Mouse (Mus musculus): ENCODE data around the gene Syde2. TPM values are rescaled to one million over a fixed set of nuclear protein-coding genes. Genes with fewer than 3 reads are reported as not detected.
"Not testable (repeated sequence)": the region's sequence is repeated elsewhere in the genome, so short reads cannot be mapped to it uniquely, and the experiment has no call there.

Gene Syde2
- total and polyA plus RNA-seq, 3 experiments: 7.5 to 15.8 (median 13.8) TPM

DNA sequence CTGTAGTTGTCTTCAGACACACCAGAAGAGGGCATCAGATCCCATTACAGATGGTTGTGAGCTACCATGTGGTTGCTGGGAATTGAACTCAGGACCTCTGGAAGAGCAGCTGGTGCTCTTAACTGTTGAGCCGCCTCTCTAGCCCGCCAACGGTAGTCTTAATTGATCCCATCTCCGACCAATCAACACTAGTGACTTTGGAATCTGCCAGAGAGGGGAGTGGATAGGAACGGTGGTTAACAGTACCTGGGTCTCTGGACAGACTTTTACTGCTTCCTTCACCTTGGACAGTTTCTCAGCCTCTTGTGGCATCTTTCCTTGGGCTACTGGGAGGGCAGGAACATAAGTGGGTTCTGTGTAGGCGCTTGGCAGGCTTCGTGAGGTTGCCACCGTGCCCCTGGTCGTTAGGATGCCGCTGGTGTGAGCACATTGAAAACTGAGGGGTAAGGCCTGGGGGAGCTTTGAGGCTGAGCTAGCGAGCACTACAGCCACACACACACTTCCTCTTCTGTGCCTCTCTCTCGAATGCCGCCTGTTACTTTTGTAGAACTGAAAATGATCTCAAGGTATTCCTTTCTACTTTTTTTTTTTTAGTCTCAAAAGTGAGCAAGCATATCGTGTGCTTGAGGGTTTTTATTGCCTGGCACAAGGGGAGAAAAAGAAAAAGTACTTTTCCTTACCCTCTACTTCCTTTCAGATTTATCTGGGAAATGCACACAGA is 6.0 kb downstream of the Syde2 start:
- H3K9ac ChIP-seq (ENCODE audit: low read depth, low read length): no peak overlapping the region
- H3K36me3 ChIP-seq (ENCODE audit: control insufficient read depth, insufficient read depth, low read length): no peaks in the 10 kb centered on the region; the same call in 1 of the 2 replicates
- no peak overlapping the region for H3K4me3 ChIP-seq
- TF ChIP-seq EP300 (IDR thresholded peaks at IDR 0.05; ENCODE audit: insufficient read depth, low read depth, low read length): no peak
- TF ChIP-seq CTCF (IDR thresholded peaks at IDR 0.05): no peak
- TF ChIP-seq POLR2A (IDR thresholded peaks at IDR 0.05; ENCODE audit: insufficient read depth, low read depth, low read length): no peak
- no peaks in the 10 kb centered on the region for H3K27me3 ChIP-seq (ENCODE audit: control insufficient read depth, insufficient read depth, low read length)
- intact Hi-C loops (cut with DNase I): no loop called here
- WGBS: 68% methylated on average over 14 of the region's 14 CpGs
- H3K27ac ChIP-seq: no peak overlapping the region; the same call in 1 of the 2 replicates
- H3K4me1 ChIP-seq (ENCODE audit: control insufficient read depth, insufficient read depth, low read length): no peaks in the 10 kb centered on the region; the same call in none of the 2 replicates
- no peaks in the 10 kb centered on the region for H3K79me2 ChIP-seq (replicated peaks; ENCODE audit: control insufficient read depth, insufficient read depth, low read length)
- DNase-seq: no peak

DNA sequence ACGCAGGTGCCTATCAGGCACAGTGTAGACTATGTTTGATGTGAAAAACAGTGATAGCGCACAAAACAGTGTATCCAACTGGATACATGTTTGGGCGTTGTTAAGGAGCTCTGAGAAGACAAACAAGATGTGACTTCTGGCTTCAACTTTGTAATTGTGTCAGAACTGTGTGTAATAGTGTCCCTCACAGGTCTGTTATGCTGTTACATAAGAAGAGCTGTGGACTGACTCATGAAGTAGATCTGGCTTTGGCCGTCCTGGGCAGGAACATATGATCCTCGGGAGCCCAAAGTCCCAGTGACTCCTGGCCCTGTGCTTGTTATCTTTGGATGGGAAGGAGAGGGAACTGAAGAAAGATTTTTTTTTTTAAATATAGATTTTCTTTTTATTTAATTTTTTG is 7.8 kb downstream of the Syde2 start:
- DNase-seq: peak in 1 of 2 experiments; percentile 45
- Histone ChIP-seq H3K36me3 (ENCODE audit: control insufficient read depth, insufficient read depth, low read length) (no peaks in the 10 kb centered on the region; the same call in 1 of the 2 replicates), H3K4me1 (ENCODE audit: control insufficient read depth, insufficient read depth, low read length) (no peaks in the 10 kb centered on the region; the same call in none of the 2 replicates), H3K9ac (ENCODE audit: low read depth, low read length) (no peak overlapping the region), H3K27me3 (ENCODE audit: control insufficient read depth, insufficient read depth, low read length) (no peaks in the 10 kb centered on the region), H3K4me3 (no peak overlapping the region), H3K79me2 (replicated peaks; ENCODE audit: control insufficient read depth, insufficient read depth, low read length) (no peaks in the 10 kb centered on the region), H3K27ac (peak overlapping the region; percentile 38)
- no peak for TF ChIP-seq POLR2A (IDR thresholded peaks at IDR 0.05; ENCODE audit: insufficient read depth, low read depth, low read length)
- TF ChIP-seq CTCF (IDR thresholded peaks at IDR 0.05): no peak
- 0 out of 2 replicates have a peak, but pooled peaks have one; percentile 33 for TF ChIP-seq EP300 (IDR thresholded peaks at IDR 0.05; ENCODE audit: insufficient read depth, low read depth, low read length)
- intact Hi-C loops (cut with DNase I): no loop called here
- WGBS: 40% methylated on average over 5 of the region's 5 CpGs

- H3K4me1 ChIP-seq (ENCODE audit: control insufficient read depth, insufficient read depth, low read length); H3K79me2 ChIP-seq (replicated peaks; ENCODE audit: control insufficient read depth, insufficient read depth, low read length); H3K27me3 ChIP-seq (ENCODE audit: control insufficient read depth, insufficient read depth, low read length); H3K4me3 ChIP-seq; H3K36me3 ChIP-seq (ENCODE audit: control insufficient read depth, insufficient read depth, low read length); DNase-seq; intact Hi-C loops (cut with DNase I); H3K9ac ChIP-seq (ENCODE audit: low read depth, low read length); H3K27ac ChIP-seq: not testable (repeated sequence)
- 55% methylated on average over 5 of the region's 5 CpGs for WGBS
These were observed 8.9 kb downstream of the Syde2 start for GRCm38 (mm10) chr3:145996539-145996938.

- DNase-seq: no peak
- intact Hi-C loops (cut with DNase I): loop anchor here (5.0 kb wide), 1 partner anchor 52 kb away; no protein-coding TSS in a partner anchor
- H3K27ac ChIP-seq: no peak overlapping the region
- H3K36me3 ChIP-seq (ENCODE audit: control insufficient read depth, insufficient read depth, low read length): no peaks in the 10 kb centered on the region
- H3K4me3 ChIP-seq: no peak overlapping the region
- no peak overlapping the region for H3K9ac ChIP-seq (ENCODE audit: low read depth, low read length)
- 78% methylated on average over 14 of the region's 14 CpGs for WGBS
- no peaks in the 10 kb centered on the region for H3K4me1 ChIP-seq (ENCODE audit: control insufficient read depth, insufficient read depth, low read length)
- no peaks in the 10 kb centered on the region; the same call in 1 of the 2 replicates for H3K79me2 ChIP-seq (replicated peaks; ENCODE audit: control insufficient read depth, insufficient read depth, low read length)
- no peaks in the 10 kb centered on the region for H3K27me3 ChIP-seq (ENCODE audit: control insufficient read depth, insufficient read depth, low read length)
- no peak for TF ChIP-seq POLR2A (IDR thresholded peaks at IDR 0.05; ENCODE audit: insufficient read depth, low read depth, low read length)
- TF ChIP-seq EP300 (IDR thresholded peaks at IDR 0.05; ENCODE audit: insufficient read depth, low read depth, low read length): no peak
- no peak for TF ChIP-seq CTCF (IDR thresholded peaks at IDR 0.05)
These were observed 16.8 kb downstream of the Syde2 start for GRCm38 (mm10) chr3:146004347-146005051.

DNA sequence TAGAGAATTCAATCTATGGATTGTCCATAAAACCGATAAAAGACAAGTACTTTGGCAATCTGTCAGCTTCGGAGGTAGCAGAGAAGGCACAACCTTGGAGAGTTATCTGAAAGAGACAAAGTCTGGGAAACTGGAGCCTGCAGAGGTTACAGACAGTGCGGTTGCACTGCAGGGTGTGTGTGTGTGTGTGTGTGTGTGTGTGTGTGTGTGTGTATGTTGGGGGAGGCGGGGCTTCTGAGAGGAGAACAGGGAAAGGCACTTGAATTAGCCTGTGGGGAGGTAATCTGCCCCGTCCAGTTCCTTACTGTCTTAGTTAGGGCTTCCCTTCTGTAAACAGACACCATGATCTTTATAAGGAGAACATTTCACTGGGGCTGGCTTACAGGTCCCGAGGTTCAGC is 20.2 kb downstream of the Syde2 start:
- Histone ChIP-seq H3K27me3 (ENCODE audit: control insufficient read depth, insufficient read depth, low read length) (no peaks in the 10 kb centered on the region), H3K4me1 (ENCODE audit: control insufficient read depth, insufficient read depth, low read length) (no peaks in the 10 kb centered on the region; the same call in 1 of the 2 replicates), H3K9ac (ENCODE audit: low read depth, low read length) (no peak overlapping the region), H3K4me3 (no peak overlapping the region), H3K27ac (no peak overlapping the region), H3K36me3 (ENCODE audit: control insufficient read depth, insufficient read depth, low read length) (no peaks in the 10 kb centered on the region), H3K79me2 (replicated peaks; ENCODE audit: control insufficient read depth, insufficient read depth, low read length) (no peaks in the 10 kb centered on the region; the same call in 1 of the 2 replicates)
- DNase-seq: no peak
- TF ChIP-seq CTCF (IDR thresholded peaks at IDR 0.05) (no peak), EP300 (IDR thresholded peaks at IDR 0.05; ENCODE audit: insufficient read depth, low read depth, low read length) (no peak), POLR2A (IDR thresholded peaks at IDR 0.05; ENCODE audit: insufficient read depth, low read depth, low read length) (no peak)
- WGBS: 55% methylated on average over 6 of the region's 6 CpGs
- intact Hi-C loops (cut with DNase I): loop anchor here (5.0 kb wide), 1 partner anchor 56 kb away; no protein-coding TSS in a partner anchor
